Mouse (Mus musculus): ENCODE results near the gene Adap1. TPM values are rescaled to one million over a fixed set of nuclear protein-coding genes. Genes with fewer than 3 reads are reported as not detected.
A peak's percentile ranks its signal among the peaks of the same experiment; 100 is the strongest.

Adap1 gene
- total RNA-seq, 2 experiments from 2014 or later, result 370 to 382 TPM

GRCm38 (mm10) chr5:139229716-139230115, 95.7 kb downstream of the Adap1 start:
- DNase-seq (ENCODE audit: extremely low spot score in 1 of 2, low spot score in 2 of 2), result no peak
- intact Hi-C loops (cut with DNase I), result no loop called here

- intact Hi-C loops (cut with DNase I), result no loop called here
- DNase-seq (ENCODE audit: extremely low spot score in 1 of 2, low spot score in 2 of 2), result no peak
Observed at GRCm38 (mm10) chr5:139228318-139228717, 97.1 kb downstream of the Adap1 start.

- intact Hi-C loops (cut with DNase I), result no loop called here
- DNase-seq (ENCODE audit: extremely low spot score in 1 of 2, low spot score in 2 of 2), result no peak
Observed at GRCm38 (mm10) chr5:139227645-139228044, 97.8 kb downstream of the Adap1 start.

- intact Hi-C loops (cut with DNase I), result no loop called here
- no peak for DNase-seq (ENCODE audit: extremely low spot score in 1 of 2, low spot score in 2 of 2)
Observed at GRCm38 (mm10) chr5:139227236-139227635, 98.2 kb downstream of the Adap1 start.

GRCm38 (mm10) chr5:139223331-139223730, 102.1 kb downstream of the Adap1 start:
- DNase-seq (ENCODE audit: extremely low spot score in 1 of 2, low spot score in 2 of 2), result no peak
- intact Hi-C loops (cut with DNase I), result no loop called here

Small RNA genes lying within 50 kb of the gene (microRNA-seq; reads per million reads assigned to microRNA genes)
- gene Mir339, result 487 reads per million, percentile 71 among the genes with 10 or more reads in this experiment

Other genes starting within 250 kb of the Adap1 start
- gene Prkar1b, start 175.6 kb downstream of the Adap1 start, total RNA-seq (2021), result 100 to 1,000 TPM; 499 to 505 TPM
- gene Dnaaf5, start 175.4 kb downstream of the Adap1 start, total RNA-seq (2021), result 1 to 10 TPM; 6.3 to 6.7 TPM
- 10 to 100 TPM; 81.3 to 82.9 TPM for gene Sun1, start 125.0 kb downstream of the Adap1 start, total RNA-seq (2021)
- gene Get4, start 73.3 kb downstream of the Adap1 start, total RNA-seq (2021), result 10 to 100 TPM; 55.9 to 56.2 TPM
- 10 to 100 TPM; 75.2 to 90.2 TPM for gene Cox19, start 25.8 kb upstream of the Adap1 start, total RNA-seq (2021)
- gene Cyp2w1, start 27.0 kb upstream of the Adap1 start, total RNA-seq (2021), result not detected
- gene Gpr146, start 52.1 kb upstream of the Adap1 start, total RNA-seq (2021), result 1 to 10 TPM; 5.7 to 7.5 TPM
- gene C130050O18Rik, start 79.7 kb upstream of the Adap1 start, total RNA-seq (2021), result under 1 TPM; 0.24 to 0.28 TPM
- 1 to 10 TPM; 2.9 to 3.3 TPM for gene Gper1, start 97.5 kb upstream of the Adap1 start, total RNA-seq (2021)
- gene 3110082I17Rik, start 134.9 kb upstream of the Adap1 start, total RNA-seq (2021), result 10 to 100 TPM; 20.1 to 20.2 TPM
- 100 to 1,000 TPM in 1 of 2 experiments, 10 to 100 TPM in 1; 93.4 to 100 TPM for gene Zfand2a, start 158.9 kb upstream of the Adap1 start, total RNA-seq (2021)
- gene Uncx, start 217.9 kb upstream of the Adap1 start, total RNA-seq (2021), result under 1 TPM in 1 of 2 experiments, not detected in 1; 0.21 TPM